Mouse (Mus musculus): ENCODE measurements at regions not wholly inside any gene's neighbourhood (a gene's known extent, or its start where the extent isn't known, plus 50 kb on each side); places are given as distances from the start of the nearest gene placed in this dataset.
"Not testable (repeated sequence)": the region's sequence is repeated elsewhere in the genome, so short reads cannot be mapped to it uniquely, and the experiment has no call there.

DNA sequence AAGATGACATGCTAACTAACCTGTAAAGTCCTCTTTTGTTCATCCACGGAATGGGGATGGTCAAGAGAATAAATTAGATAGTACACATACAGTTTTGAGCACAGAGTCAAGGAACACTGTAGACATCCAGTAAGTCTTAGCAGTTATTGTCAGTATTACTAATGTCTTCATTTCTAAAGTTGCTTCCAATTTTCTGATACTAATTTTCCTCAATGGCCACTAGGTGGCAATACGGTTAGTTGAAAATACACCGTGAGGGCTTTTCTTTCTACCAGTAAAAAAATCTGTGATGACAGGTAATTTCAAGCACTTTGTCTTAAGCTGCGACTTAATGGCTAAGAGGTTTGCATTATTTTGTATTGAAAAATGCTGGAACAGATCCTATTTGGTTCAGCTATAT lies 203.1 kb downstream of the Kif20b start:
- Histone ChIP-seq H3K4me3 (ENCODE audit: insufficient read depth, poor library complexity, severe bottlenecking) (no peak overlapping the region), H3K79me3 (ENCODE audit: low read depth) (no peaks in the 10 kb centered on the region), H3K27me3 (ENCODE audit: control insufficient read depth, insufficient read depth, insufficient read length) (no peaks in the 10 kb centered on the region), H3K36me3 (ENCODE audit: control insufficient read depth, insufficient read depth) (no peaks in the 10 kb centered on the region), H3K79me2 (ENCODE audit: control insufficient read depth, insufficient read depth) (no peaks in the 10 kb centered on the region), H3ac (ENCODE audit: control insufficient read depth, insufficient read length, low read depth) (no peak overlapping the region)
- TF ChIP-seq MAX (IDR thresholded peaks at IDR 0.05) (no peak), MYOD1 (IDR thresholded peaks at IDR 0.05; ENCODE audit: control insufficient read depth, insufficient read length, low read depth) (no peak), USF1 (IDR thresholded peaks at IDR 0.05; ENCODE audit: low read depth) (no peak), CEBPB (IDR thresholded peaks at IDR 0.05; ENCODE audit: low read depth) (no peak), FOSL1 (IDR thresholded peaks at IDR 0.05; ENCODE audit: insufficient read depth, low read length, poor library complexity, severe bottlenecking) (no peak), MYOG (IDR thresholded peaks at IDR 0.05; ENCODE audit: control insufficient read depth, extremely low read depth, insufficient read length) (no peak), CTCF (IDR thresholded peaks at IDR 0.05; ENCODE audit: control insufficient read depth, insufficient read depth, insufficient read length) (no peak)

GRCm38 (mm10) chr19:35126594-35127051 lies 204.5 kb downstream of the Kif20b start:
- Histone ChIP-seq H3K27me3 (ENCODE audit: control insufficient read depth, insufficient read depth, insufficient read length) (no peaks in the 10 kb centered on the region), H3ac (ENCODE audit: control insufficient read depth, insufficient read length, low read depth) (no peak overlapping the region), H3K4me3 (ENCODE audit: insufficient read depth, poor library complexity, severe bottlenecking) (no peak overlapping the region), H3K79me2 (ENCODE audit: control insufficient read depth, insufficient read depth) (no peaks in the 10 kb centered on the region), H3K36me3 (ENCODE audit: control insufficient read depth, insufficient read depth) (no peaks in the 10 kb centered on the region), H3K79me3 (ENCODE audit: low read depth) (no peaks in the 10 kb centered on the region)
- TF ChIP-seq CTCF (IDR thresholded peaks at IDR 0.05; ENCODE audit: control insufficient read depth, insufficient read depth, insufficient read length) (no peak), FOSL1 (IDR thresholded peaks at IDR 0.05; ENCODE audit: insufficient read depth, low read length, poor library complexity, severe bottlenecking) (no peak), CEBPB (IDR thresholded peaks at IDR 0.05; ENCODE audit: low read depth) (no peak), MYOG (IDR thresholded peaks at IDR 0.05; ENCODE audit: control insufficient read depth, extremely low read depth, insufficient read length) (no peak), MAX (IDR thresholded peaks at IDR 0.05) (no peak), MYOD1 (IDR thresholded peaks at IDR 0.05; ENCODE audit: control insufficient read depth, insufficient read length, low read depth) (no peak), USF1 (IDR thresholded peaks at IDR 0.05; ENCODE audit: low read depth) (no peak)

DNA sequence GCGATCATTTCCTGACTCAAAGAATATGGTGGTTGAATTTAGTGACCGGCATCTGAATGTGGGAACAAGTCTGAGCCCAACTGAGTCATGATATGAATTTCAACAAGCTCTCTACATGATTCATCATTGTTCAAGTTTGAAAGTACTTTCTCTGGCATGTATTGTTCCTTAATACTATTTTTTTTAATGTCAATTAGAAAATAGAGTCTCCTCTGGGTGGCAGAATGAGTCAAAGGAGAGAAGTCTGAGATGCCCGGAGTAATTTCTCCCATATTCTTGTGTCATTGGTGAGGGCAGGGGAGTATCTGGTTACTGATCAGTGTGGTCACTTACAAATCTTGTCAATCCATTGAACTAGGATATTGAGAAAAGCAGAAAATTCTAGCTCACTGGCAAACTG lies 205.9 kb downstream of the Kif20b start:
- TF ChIP-seq CTCF (IDR thresholded peaks at IDR 0.05; ENCODE audit: control insufficient read depth, insufficient read depth, insufficient read length) (no peak), USF1 (IDR thresholded peaks at IDR 0.05; ENCODE audit: low read depth) (no peak)
- Histone ChIP-seq H3K4me3 (ENCODE audit: insufficient read depth, poor library complexity, severe bottlenecking) (no peak overlapping the region), H3K27me3 (ENCODE audit: control insufficient read depth, insufficient read depth, insufficient read length) (no peaks in the 10 kb centered on the region), H3K79me3 (ENCODE audit: low read depth) (no peaks in the 10 kb centered on the region), H3ac (ENCODE audit: control insufficient read depth, insufficient read length, low read depth) (no peak overlapping the region), H3K79me2 (ENCODE audit: control insufficient read depth, insufficient read depth) (no peaks in the 10 kb centered on the region), H3K36me3 (ENCODE audit: control insufficient read depth, insufficient read depth) (no peaks in the 10 kb centered on the region)

DNA sequence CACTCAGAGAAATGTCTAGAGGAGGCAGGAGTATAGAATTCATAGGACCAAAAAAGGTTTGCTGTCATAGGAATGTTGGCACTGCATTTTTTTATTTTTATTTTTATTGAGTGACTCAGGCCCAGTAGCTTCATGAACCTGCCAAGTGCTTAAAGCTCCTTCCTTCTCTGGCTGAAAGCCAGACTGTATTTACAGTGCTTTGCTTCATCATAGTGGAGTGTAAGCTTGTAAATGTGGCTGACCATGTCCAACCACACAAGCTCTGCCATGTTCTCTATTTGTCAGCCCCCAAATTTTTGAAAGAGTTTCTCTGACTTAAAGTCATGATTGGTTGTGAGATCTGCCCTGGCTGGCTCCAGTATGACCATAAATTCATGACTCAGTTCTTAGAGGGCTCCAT lies 221.0 kb downstream of the Kif20b start:
- Histone ChIP-seq H3K27me3 (ENCODE audit: control insufficient read depth, insufficient read depth, insufficient read length) (no peaks in the 10 kb centered on the region), H3K4me3 (ENCODE audit: insufficient read depth, poor library complexity, severe bottlenecking) (no peak overlapping the region), H3K79me2 (ENCODE audit: control insufficient read depth, insufficient read depth) (no peaks in the 10 kb centered on the region), H3K79me3 (ENCODE audit: low read depth) (no peaks in the 10 kb centered on the region), H3K36me3 (ENCODE audit: control insufficient read depth, insufficient read depth) (no peaks in the 10 kb centered on the region), H3ac (ENCODE audit: control insufficient read depth, insufficient read length, low read depth) (no peak overlapping the region)
- TF ChIP-seq MYOD1 (IDR thresholded peaks at IDR 0.05; ENCODE audit: control insufficient read depth, insufficient read length, low read depth) (no peak), USF1 (IDR thresholded peaks at IDR 0.05; ENCODE audit: low read depth) (no peak)

- TF ChIP-seq CEBPB (IDR thresholded peaks at IDR 0.05; ENCODE audit: low read depth) (no peak), FOSL1 (IDR thresholded peaks at IDR 0.05; ENCODE audit: insufficient read depth, low read length, poor library complexity, severe bottlenecking) (no peak), CTCF (IDR thresholded peaks at IDR 0.05; ENCODE audit: control insufficient read depth, insufficient read depth, insufficient read length) (no peak)
- H3K79me2 ChIP-seq (ENCODE audit: control insufficient read depth, insufficient read depth) = no peaks in the 10 kb centered on the region
Observed at GRCm38 (mm10) chr19:35143781-35144180, 221.6 kb downstream of the Kif20b start.

GRCm38 (mm10) chr19:35149476-35149875 lies 227.3 kb downstream of the Kif20b start:
- H3K79me3 ChIP-seq (ENCODE audit: low read depth); H3K36me3 ChIP-seq (ENCODE audit: control insufficient read depth, insufficient read depth); H3K79me2 ChIP-seq (ENCODE audit: control insufficient read depth, insufficient read depth); H3K27me3 ChIP-seq (ENCODE audit: control insufficient read depth, insufficient read depth, insufficient read length); H3K4me3 ChIP-seq (ENCODE audit: insufficient read depth, poor library complexity, severe bottlenecking); H3ac ChIP-seq (ENCODE audit: control insufficient read depth, insufficient read length, low read depth): not testable (repeated sequence)

More at GRCm38 (mm10) chr19:35143781-35144180, 221.6 kb downstream of the Kif20b start:
- no peak overlapping the region for H3ac ChIP-seq (ENCODE audit: control insufficient read depth, insufficient read length, low read depth)
- H3K79me3 ChIP-seq (ENCODE audit: low read depth) = no peaks in the 10 kb centered on the region
- H3K4me3 ChIP-seq (ENCODE audit: insufficient read depth, poor library complexity, severe bottlenecking) = no peak overlapping the region
- no peaks in the 10 kb centered on the region for H3K36me3 ChIP-seq (ENCODE audit: control insufficient read depth, insufficient read depth)
- no peaks in the 10 kb centered on the region for H3K27me3 ChIP-seq (ENCODE audit: control insufficient read depth, insufficient read depth, insufficient read length)

Measured in C2C12 (cell line).